20 mouse cellular contexts compared by ENCODE assay signal in genomic region chr4:153944261-153944660, GRCm38 (mm10). TPM values are rescaled to one million over a fixed set of nuclear protein-coding genes. Genes with fewer than 3 reads are reported as not detected.
DNase-seq lines count a peak whose midpoint lies in the region; ATAC-seq lines count a peak whose summit lies in the region.
"Had no signal": no experiment of that assay in that cellular context is flagged by ENCODE, and none has a peak within 500 bp of the region (broad histone marks: within the 10 kb centered on the region; RNA-seq: fewer than 3 reads in every experiment).

No protein-coding gene starts in this region.

- no peak overlapping the region for H3K9ac ChIP-seq in embryonic facial prominence, embryonic 14.5 days (ENCODE audit: low read depth, low read length)
- H3K9ac ChIP-seq: embryonic facial prominence, embryonic 13.5 days; forebrain, embryonic 13.5 days; forebrain, postnatal 0 days; hindbrain, embryonic 15.5 days had no signal

- H3K9me3 ChIP-seq in embryonic facial prominence, embryonic 14.5 days (ENCODE audit: control insufficient read depth, low read length): no peaks in the 10 kb centered on the region
- H3K9me3 ChIP-seq in embryonic facial prominence, embryonic 10.5 days: no peaks in the 10 kb centered on the region
- H3K9me3 ChIP-seq: embryonic facial prominence, embryonic 13.5 days; forebrain, embryonic 13.5 days; heart, embryonic 10.5 days; hindbrain, embryonic 15.5 days had no signal

- H3K4me2 ChIP-seq in embryonic facial prominence, embryonic 14.5 days (ENCODE audit: low read depth, low read length): no peak overlapping the region
- H3K4me2 ChIP-seq: embryonic facial prominence, embryonic 13.5 days; forebrain, embryonic 13.5 days; hindbrain, embryonic 15.5 days had no signal

- 52% methylated on average over 6 of the region's 6 CpGs for WGBS in embryonic facial prominence, embryonic 14.5 days
- WGBS in embryonic facial prominence, embryonic 10.5 days: 65% methylated on average over 6 of the region's 6 CpGs

- H3K36me3 ChIP-seq in embryonic facial prominence, embryonic 14.5 days (ENCODE audit: control insufficient read depth, insufficient read depth, low read length): no peaks in the 10 kb centered on the region
- no peaks in the 10 kb centered on the region for H3K36me3 ChIP-seq in embryonic facial prominence, embryonic 10.5 days (replicated peaks)
- H3K36me3 ChIP-seq: embryonic facial prominence, embryonic 13.5 days; heart, embryonic 10.5 days; hindbrain, embryonic 15.5 days had no signal

- H3K27me3 ChIP-seq in embryonic facial prominence, embryonic 14.5 days (replicated peaks; ENCODE audit: control insufficient read depth, insufficient read depth, low read length): no peaks in the 10 kb centered on the region; the same call in 1 of the 2 replicates
- no peaks in the 10 kb centered on the region; the same call in 1 of the 2 replicates for H3K27me3 ChIP-seq in embryonic facial prominence, embryonic 10.5 days (replicated peaks; ENCODE audit: low read depth, poor library complexity, severe bottlenecking)
- H3K27me3 ChIP-seq: Patski had no signal

- H3K4me3 ChIP-seq in embryonic facial prominence, embryonic 14.5 days (ENCODE audit: low read depth, low read length): no peak overlapping the region
- H3K4me3 ChIP-seq in embryonic facial prominence, embryonic 10.5 days: no peak overlapping the region
- H3K4me3 ChIP-seq: embryonic facial prominence, embryonic 13.5 days; forebrain, embryonic 13.5 days; heart, embryonic 10.5 days; hindbrain, embryonic 15.5 days had no signal

- ATAC-seq in embryonic facial prominence, embryonic 14.5 days (ENCODE audit: low read depth): 0 out of 2 replicates have a peak, but pooled peaks have one; percentile 14
- ATAC-seq: activated CD4-positive, CD25-positive, alpha-beta regulatory T cell, adult 4 months; forebrain, embryonic 13.5 days; forebrain, postnatal 0 days; Patski had no signal

- no peaks in the 10 kb centered on the region for H3K4me1 ChIP-seq in embryonic facial prominence, embryonic 14.5 days (ENCODE audit: control insufficient read depth, insufficient read depth, low read length)
- H3K4me1 ChIP-seq in embryonic facial prominence, embryonic 10.5 days: peaks cover 15% of the 10 kb centered on the region
- H3K4me1 ChIP-seq: embryonic facial prominence, embryonic 13.5 days; heart, embryonic 10.5 days had no signal

- no peak for DNase-seq in embryonic facial prominence, embryonic 14.5 days (ENCODE audit: low spot score)
- DNase-seq in embryonic facial prominence, embryonic 10.5 days (ENCODE audit: low spot score): no peak
- DNase-seq in kidney, postnatal 10 days: peak; percentile 15
- DNase-seq in kidney, postnatal 36 days: no peak
- DNase-seq in retina, postnatal 1 day: peak; percentile 21
- DNase-seq in retina, embryonic 14.5 days (ENCODE audit: low spot score): no peak
- no peak for DNase-seq in adrenal gland, adult 2 months
- DNase-seq: adrenal gland, postnatal 36 days; cerebellum, adult 2 months; cerebellum, postnatal 25 days; forebrain, postnatal 0 days; gastrocnemius, postnatal 14 days; heart, adult 18-20 months; heart, postnatal 10 days had no signal

- no peak overlapping the region for H3K27ac ChIP-seq in embryonic facial prominence, embryonic 14.5 days (replicated peaks; ENCODE audit: low read depth, low read length)
- H3K27ac ChIP-seq in embryonic facial prominence, embryonic 10.5 days (replicated peaks): no peak overlapping the region
- H3K27ac ChIP-seq: embryonic facial prominence, embryonic 13.5 days; forebrain, embryonic 13.5 days; heart, embryonic 10.5 days; hindbrain, embryonic 15.5 days had no signal

RNA-seq across cellular contexts. Expression of gene A430005L14Rik, which starts 12.8 kb away (rescaled TPM):
- 68.8 and 70.8 TPM in 2 replicates for polyA plus RNA-seq in embryonic facial prominence, embryonic 14.5 days (2014; fragmentation: Nextera tagmentation; extraction: Ambion mirVana)
- polyA plus RNA-seq in embryonic facial prominence, embryonic 10.5 days (2016; fragmentation: Nextera tagmentation; extraction: Ambion mirVana): 114 and 118 TPM in 2 replicates
- 10 to 100 TPM; 18.0 to 19.9 TPM for total RNA-seq in adrenal gland, adult 2 months (2021)
- 45.5 and 47.9 TPM in 2 replicates for polyA plus RNA-seq in adrenal gland, adult 2 months (2012; rRNA removed)

RNA-seq across cellular contexts. Expression of gene Dffb, which starts 30.7 kb away (rescaled TPM):
- polyA plus RNA-seq in embryonic facial prominence, embryonic 14.5 days (2014; fragmentation: Nextera tagmentation; extraction: Ambion mirVana): 7.3 and 10.1 TPM in 2 replicates
- 12.1 and 13.8 TPM in 2 replicates for polyA plus RNA-seq in embryonic facial prominence, embryonic 10.5 days (2016; fragmentation: Nextera tagmentation; extraction: Ambion mirVana)
- total RNA-seq in adrenal gland, adult 2 months (2021): 1 to 10 TPM; 2.9 to 3.7 TPM
- 12.7 and 13.5 TPM in 2 replicates for polyA plus RNA-seq in adrenal gland, adult 2 months (2012; rRNA removed)

RNA-seq across cellular contexts. Expression of gene Cep104, which starts 30.7 kb away (rescaled TPM):
- polyA plus RNA-seq in embryonic facial prominence, embryonic 14.5 days (2014; fragmentation: Nextera tagmentation; extraction: Ambion mirVana): 14.2 and 15.2 TPM in 2 replicates
- 20.5 and 23.5 TPM in 2 replicates for polyA plus RNA-seq in embryonic facial prominence, embryonic 10.5 days (2016; fragmentation: Nextera tagmentation; extraction: Ambion mirVana)
- total RNA-seq in adrenal gland, adult 2 months (2021): 10 to 100 TPM; 25.6 to 25.7 TPM
- 18.4 and 22.4 TPM in 2 replicates for polyA plus RNA-seq in adrenal gland, adult 2 months (2012; rRNA removed)

Comparison
In these comparisons a context has a peak if more than half of its experiments do, and no peak if none do; other contexts are left out.
1. DNase-seq: peak in kidney, postnatal 10 days (single experiment) and retina, postnatal 1 day (single experiment); none in embryonic facial prominence, embryonic 14.5 days (single experiment), embryonic facial prominence, embryonic 10.5 days (single experiment), kidney, postnatal 36 days (0 of 2), retina, embryonic 14.5 days (single experiment) and adrenal gland, adult 2 months (single experiment).